Mouse (Mus musculus): ENCODE measurements around the gene Mlana. TPM values are rescaled to one million over a fixed set of nuclear protein-coding genes. Genes with fewer than 3 reads are reported as not detected.

The Mlana gene
- polyA plus RNA-seq (2014; fragmentation: Illumina TruSeq; extraction: RNeasy Lipid Tissue Mini Kit (QIAGEN cat#74804); ENCODE audit: low replicate concordance) = not detected

GRCm38 (mm10) chr19:29697245-29697874 is at the start of gene Mlana:
TSS of gene Mlana (plus strand) at chr19:29697824.

Other genes starting within 250 kb of the Mlana start
- 35.9 TPM for gene Ric1, start 175.5 kb upstream of the Mlana start, polyA plus RNA-seq (2014; fragmentation: Illumina TruSeq; extraction: RNeasy Lipid Tissue Mini Kit (QIAGEN cat#74804); ENCODE audit: low replicate concordance)
- 51.5 TPM for gene Ermp1, start 49.4 kb upstream of the Mlana start, polyA plus RNA-seq (2014; fragmentation: Illumina TruSeq; extraction: RNeasy Lipid Tissue Mini Kit (QIAGEN cat#74804); ENCODE audit: low replicate concordance)
- gene 9930021J03Rik, start 108.2 kb downstream of the Mlana start, polyA plus RNA-seq (2014; fragmentation: Illumina TruSeq; extraction: RNeasy Lipid Tissue Mini Kit (QIAGEN cat#74804); ENCODE audit: low replicate concordance) = 74.4 TPM
- 33.7 TPM for gene Ranbp6, start 115.2 kb downstream of the Mlana start, polyA plus RNA-seq (2014; fragmentation: Illumina TruSeq; extraction: RNeasy Lipid Tissue Mini Kit (QIAGEN cat#74804); ENCODE audit: low replicate concordance)
- gene Il33, start 227.3 kb downstream of the Mlana start, polyA plus RNA-seq (2014; fragmentation: Illumina TruSeq; extraction: RNeasy Lipid Tissue Mini Kit (QIAGEN cat#74804); ENCODE audit: low replicate concordance) = 60.7 TPM

All from small intestine, adult 10 weeks (tissue).